Mouse (Mus musculus) lung, postnatal 25 days (tissue): ENCODE data around the gene Hist1h3c.

Source experiments
- DNase-seq: peaks from one replicate; pipeline ENCODE4 v3.0.0; 2022; ENCODE audit warnings: low spot score

Gene Hist1h3c

GRCm38 (mm10) chr13:23757211-23757773 lies 11.9 kb upstream of the Hist1h3c start:
- DNase-seq = no peak

GRCm38 (mm10) chr13:23756790-23757189 lies 11.4 kb upstream of the Hist1h3c start, which contains the start of gene Hist1h4b:
Gene Hist1h4b, plus strand, starts transcription at chr13:23757013.
- peak; percentile 94 for DNase-seq

GRCm38 (mm10) chr13:23755000-23755399 lies 9.6 kb upstream of the Hist1h3c start:
- DNase-seq = no peak

- DNase-seq = no peak
These were observed 8.1 kb upstream of the Hist1h3c start for GRCm38 (mm10) chr13:23753314-23754078.

- no peak for DNase-seq
These were observed 7.4 kb upstream of the Hist1h3c start for GRCm38 (mm10) chr13:23752742-23753172.

GRCm38 (mm10) chr13:23752067-23752741 lies 6.8 kb upstream of the Hist1h3c start, which contains the start of gene Hist1h3b:
Gene Hist1h3b, plus strand, starts transcription at chr13:23752267.
- peak; percentile 84 for DNase-seq

- DNase-seq = no peak
These were observed 6.1 kb upstream of the Hist1h3c start for GRCm38 (mm10) chr13:23751478-23751956.

- DNase-seq = peak; percentile 65
These were observed 5.6 kb upstream of the Hist1h3c start, which contains the start of gene Hist1h2ab for GRCm38 (mm10) chr13:23750839-23751477. Gene Hist1h2ab, plus strand, starts transcription at chr13:23751126.

- DNase-seq = no peak
These were observed 4.2 kb upstream of the Hist1h3c start for GRCm38 (mm10) chr13:23749563-23750121.

GRCm38 (mm10) chr13:23747892-23748288 lies 2.5 kb upstream of the Hist1h3c start:
- no peak for DNase-seq

- no peak for DNase-seq
These were observed 1.9 kb upstream of the Hist1h3c start for GRCm38 (mm10) chr13:23747081-23747891.

GRCm38 (mm10) chr13:23746201-23747080 lies 1.0 kb upstream of the Hist1h3c start, which contains the start of gene Hist1h2bb:
Gene Hist1h2bb, plus strand, starts transcription at chr13:23746734.
- DNase-seq = peak; percentile 93

- DNase-seq = no peak
These were observed 701 bp downstream of the Hist1h3c start for GRCm38 (mm10) chr13:23744421-23745380.

- no peak for DNase-seq
These were observed 1.4 kb downstream of the Hist1h3c start for GRCm38 (mm10) chr13:23743963-23744362.

GRCm38 (mm10) chr13:23743215-23743614 lies 2.2 kb downstream of the Hist1h3c start:
- DNase-seq = no peak

GRCm38 (mm10) chr13:23742007-23742406 lies 3.4 kb downstream of the Hist1h3c start:
- DNase-seq = no peak

- DNase-seq = no peak
These were observed 4.5 kb downstream of the Hist1h3c start for GRCm38 (mm10) chr13:23740910-23741309.

GRCm38 (mm10) chr13:23740256-23740840 lies 5.1 kb downstream of the Hist1h3c start:
- no peak for DNase-seq
